Mouse (Mus musculus) embryo, embryonic 10 days (tissue): Measurements from ENCODE around the gene Hoxa4.
A peak's percentile ranks its signal among the peaks of the same experiment; 100 is the strongest.

ENCODE experiments used
- DNase-seq: peaks from one replicate; pipeline ENCODE4 v3.0.0-alpha.2; 2015; ENCODE audit warnings: low spot score

Gene Hoxa4

GRCm38 (mm10) chr6:52164626-52165440 is 26.7 kb downstream of the Hoxa4 start, which contains the start of gene Hoxa2:
Hoxa2 (minus strand) TSS chr6:52164831.
- DNase-seq, result peak; percentile 89

- peak; percentile 80 for DNase-seq
Observed at GRCm38 (mm10) chr6:52164051-52164625, 27.4 kb downstream of the Hoxa4 start.

- peak; percentile 75 for DNase-seq
Observed at GRCm38 (mm10) chr6:52163366-52164031, 28.1 kb downstream of the Hoxa4 start.

GRCm38 (mm10) chr6:52162611-52163365 is 28.8 kb downstream of the Hoxa4 start:
- peak; percentile 50 for DNase-seq

GRCm38 (mm10) chr6:52162093-52162380 is 29.5 kb downstream of the Hoxa4 start:
- peak; percentile 9 for DNase-seq

GRCm38 (mm10) chr6:52161336-52162092 is 30.0 kb downstream of the Hoxa4 start:
- peak; percentile 16 for DNase-seq

GRCm38 (mm10) chr6:52160511-52161335 is 30.8 kb downstream of the Hoxa4 start:
- peak; percentile 76 for DNase-seq

GRCm38 (mm10) chr6:52159979-52160378 is 31.6 kb downstream of the Hoxa4 start:
- DNase-seq, result peak; percentile 40

GRCm38 (mm10) chr6:52159164-52159761 is 32.3 kb downstream of the Hoxa4 start:
- peak; percentile 49 for DNase-seq

- peak; percentile 92 for DNase-seq
Observed at GRCm38 (mm10) chr6:52158276-52159051, 33.1 kb downstream of the Hoxa4 start, which contains the start of gene Hoxa1. Hoxa1 (minus strand) TSS chr6:52158317.

- peak; percentile 29 for DNase-seq
Observed at GRCm38 (mm10) chr6:52157466-52158275, 33.9 kb downstream of the Hoxa4 start.

- DNase-seq, result peak; percentile 19
Observed at GRCm38 (mm10) chr6:52156551-52157200, 34.9 kb downstream of the Hoxa4 start.

GRCm38 (mm10) chr6:52155471-52155870 is 36.1 kb downstream of the Hoxa4 start:
- no peak for DNase-seq

- peak; percentile 6 for DNase-seq
Observed at GRCm38 (mm10) chr6:52154044-52154443, 37.5 kb downstream of the Hoxa4 start.

- peak; percentile 69 for DNase-seq
Observed at GRCm38 (mm10) chr6:52153270-52153669, 38.3 kb downstream of the Hoxa4 start.

GRCm38 (mm10) chr6:52152226-52153193 is 39.0 kb downstream of the Hoxa4 start:
- peak; percentile 63 for DNase-seq

- DNase-seq, result peak; percentile 31
Observed at GRCm38 (mm10) chr6:52151571-52151970, 40.0 kb downstream of the Hoxa4 start.
